Mouse (Mus musculus) bone marrow macrophage, adult 2 months (primary cell): Measurements from ENCODE around the gene Dnajc27. TPM values are rescaled to one million over a fixed set of nuclear protein-coding genes. Genes with fewer than 3 reads are reported as not detected.

Experiments used
- H3K27ac ChIP-seq: 2 replicates; pipeline ENCODE4 v1.5.1; 2012; ENCODE audit warnings: low read depth, low read length; ENCODE audit not compliant: insufficient read depth
- H3K4me1 ChIP-seq: 2 replicates; pipeline ENCODE4 v1.6.1; 2012; ENCODE audit warnings: low read length; ENCODE audit not compliant: control insufficient read depth, insufficient read depth
- H3K4me3 ChIP-seq: 2 replicates; pipeline ENCODE4 v1.5.1; 2012; ENCODE audit warnings: mild to moderate bottlenecking, low read length, moderate library complexity; ENCODE audit not compliant: insufficient read depth
- CTCF ChIP-seq: IDR thresholded peaks from 2 replicates; pipeline ENCODE4 v1.5.1; 2012; ENCODE audit warnings: low read depth, mild to moderate bottlenecking, low read length, moderate library complexity
- POLR2A ChIP-seq: IDR thresholded peaks from 2 replicates; pipeline ENCODE4 v1.6.1; 2012; ENCODE audit warnings: mild to moderate bottlenecking, low read depth, low read length, borderline replicate concordance
- polyA plus RNA-seq: library from polyadenylated mRNA; stranded (reverse); fragments of >200 nt; gene quantifications from 2 replicates; pipeline ENCODE4 v1.2.4, GENCODE M21; 2012; ENCODE audit not compliant: missing spikeins, insufficient read depth, insufficient read length

Gene Dnajc27
- polyA plus RNA-seq, 1 experiment, result 3.2 TPM

DNA sequence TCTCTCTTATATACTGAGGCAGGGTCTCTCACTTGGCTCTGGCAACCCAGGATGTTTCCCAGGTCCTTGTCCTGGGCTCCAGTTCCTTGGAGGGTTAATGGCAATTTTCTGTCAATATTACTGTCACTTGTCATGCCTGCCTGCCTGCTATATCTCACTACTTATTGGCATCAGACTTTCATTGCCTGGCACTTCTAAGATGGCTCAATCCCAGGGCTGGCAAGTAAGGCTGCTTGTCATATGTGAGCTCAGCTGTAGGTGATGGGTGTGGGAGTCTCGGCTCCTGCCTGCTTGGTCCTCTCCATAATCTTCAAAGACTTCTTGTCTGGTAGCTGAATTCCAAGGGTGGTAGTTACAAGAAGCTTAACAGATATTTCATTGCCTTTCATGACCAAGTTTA lies 4.3 kb upstream of the Dnajc27 start:
- Histone ChIP-seq H3K4me1 (peaks cover 3% of the 10 kb centered on the region; the same call in 1 of the 2 replicates), H3K27ac (no peak overlapping the region), H3K4me3 (no peak overlapping the region)
- no peak for TF ChIP-seq CTCF
- TF ChIP-seq POLR2A, result no peak

DNA sequence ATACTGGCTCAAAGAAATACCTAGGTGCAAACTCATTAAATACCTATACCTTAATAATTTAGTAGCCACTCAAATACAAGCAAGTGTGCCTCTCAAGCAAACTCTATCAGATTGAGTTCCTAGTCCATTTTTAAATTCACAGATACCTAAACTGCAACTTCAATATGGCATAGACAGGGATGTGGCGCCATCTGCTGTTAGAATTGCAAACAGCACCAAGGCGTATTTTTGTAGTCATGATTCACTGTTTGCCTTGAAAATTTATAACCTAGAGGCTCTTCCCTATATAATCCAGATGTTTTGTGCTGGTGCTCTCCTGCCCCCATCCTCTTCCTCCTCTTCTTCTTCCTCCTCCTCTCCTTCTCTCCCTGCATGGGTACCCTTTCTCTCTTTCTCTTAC lies 2.1 kb upstream of the Dnajc27 start:
- Histone ChIP-seq H3K4me1 (peaks cover 9% of the 10 kb centered on the region; the same call in 1 of the 2 replicates), H3K27ac (no peak overlapping the region), H3K4me3 (no peak overlapping the region)
- TF ChIP-seq CTCF (no peak), POLR2A (no peak)

DNA sequence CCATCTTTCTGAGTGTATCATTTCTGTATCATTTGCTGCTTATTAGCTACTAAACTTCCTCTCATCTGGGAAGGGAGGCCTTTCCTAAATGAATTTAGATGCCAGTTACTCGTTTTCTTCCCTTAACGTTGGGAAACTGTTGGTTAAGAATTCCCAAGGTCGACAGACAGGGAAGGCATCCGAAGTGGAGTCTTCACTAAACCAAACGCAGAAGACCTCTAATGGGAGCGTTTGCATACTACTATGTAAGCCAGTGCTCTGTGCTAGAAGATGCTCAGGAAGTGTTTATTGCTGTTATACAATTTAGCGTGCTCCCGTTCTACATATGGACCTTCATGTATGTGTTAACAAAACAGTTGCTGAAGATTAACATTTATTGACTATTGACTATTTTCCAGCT lies 1.1 kb downstream of the Dnajc27 start:
- TF ChIP-seq CTCF, result no peak
- no peak for TF ChIP-seq POLR2A
- Histone ChIP-seq H3K27ac (no peak overlapping the region), H3K4me3 (no peak overlapping the region), H3K4me1 (peaks cover 9% of the 10 kb centered on the region; the same call in 1 of the 2 replicates)

DNA sequence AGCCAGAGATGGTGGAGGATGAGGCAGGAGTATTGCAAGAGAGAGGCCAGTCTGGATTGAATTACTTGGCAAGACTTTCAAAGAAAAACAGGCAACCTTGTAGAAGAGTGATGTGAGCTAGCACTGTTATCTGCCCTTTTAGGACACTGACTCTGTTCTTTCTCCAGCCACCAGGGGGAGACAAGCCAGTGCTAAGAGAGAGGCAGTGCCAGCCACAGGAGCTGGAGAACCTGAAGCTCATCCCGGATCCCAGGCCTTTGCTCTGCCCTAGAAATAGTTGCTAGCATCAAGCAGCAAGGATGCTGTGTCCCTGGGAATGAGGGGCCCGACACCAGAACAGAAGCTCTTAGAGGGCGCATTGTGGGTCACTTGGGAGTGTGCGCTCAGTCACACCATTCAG lies 25.0 kb downstream of the Dnajc27 start:
- H3K27ac ChIP-seq, result no peak overlapping the region

GRCm38 (mm10) chr12:4116132-4116531 lies 33.7 kb downstream of the Dnajc27 start:
- H3K4me3 ChIP-seq, result no peak overlapping the region

More for the DNA sequence above, 25.0 kb downstream of the Dnajc27 start:
- Histone ChIP-seq H3K4me3 (no peak overlapping the region), H3K4me1 (no peaks in the 10 kb centered on the region)
- TF ChIP-seq POLR2A (no peak), CTCF (peak; percentile 39)

DNA sequence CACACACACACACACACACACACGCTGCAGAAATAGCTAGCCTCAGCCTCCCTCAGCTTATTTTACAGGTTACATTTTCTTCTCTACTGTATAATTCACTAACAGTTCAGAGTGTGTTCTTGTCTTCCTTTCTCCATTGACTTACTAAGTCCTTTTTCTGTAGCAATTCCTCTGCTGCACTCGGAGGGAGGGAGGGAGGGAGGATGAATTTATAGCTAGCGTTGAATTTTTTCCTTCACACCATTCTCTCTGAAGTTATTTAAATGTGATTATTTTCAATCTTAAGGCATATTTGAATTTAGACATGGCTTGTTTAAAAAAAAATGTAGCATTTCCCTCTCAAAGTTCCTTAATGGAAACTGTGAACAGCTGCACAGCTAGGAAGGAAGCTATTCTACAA lies 34.8 kb downstream of the Dnajc27 start:
- no peaks in the 10 kb centered on the region for H3K4me1 ChIP-seq
- H3K4me3 ChIP-seq, result no peak overlapping the region
- no peak for TF ChIP-seq CTCF
- TF ChIP-seq POLR2A, result no peak
- H3K27ac ChIP-seq, result no peak overlapping the region

More at GRCm38 (mm10) chr12:4116132-4116531, 33.7 kb downstream of the Dnajc27 start:
- TF ChIP-seq CTCF (no peak), POLR2A (no peak)
- Histone ChIP-seq H3K4me1 (no peaks in the 10 kb centered on the region), H3K27ac (no peak overlapping the region)

DNA sequence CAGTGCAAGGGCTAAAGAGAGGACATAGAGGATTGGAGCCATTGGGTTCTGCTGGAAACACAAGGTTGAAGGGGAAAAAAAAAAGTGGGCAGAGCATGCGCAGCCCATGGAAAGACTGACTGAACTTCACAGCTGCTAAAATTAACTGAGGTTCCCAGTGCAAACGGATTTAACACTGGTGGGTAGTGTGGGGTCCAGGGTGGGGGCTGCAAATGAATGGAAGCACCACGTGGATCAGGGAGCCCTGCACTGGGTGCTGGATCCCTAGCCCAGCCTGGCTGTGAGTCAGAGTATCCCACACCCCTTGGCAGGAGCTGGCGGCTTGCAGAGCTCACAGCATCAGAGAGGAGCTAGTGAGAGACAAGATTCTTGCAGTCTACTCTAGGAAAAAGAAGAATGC lies 35.2 kb downstream of the Dnajc27 start:
- Histone ChIP-seq H3K4me3 (no peak overlapping the region), H3K4me1 (no peaks in the 10 kb centered on the region), H3K27ac (no peak overlapping the region)
- no peak for TF ChIP-seq POLR2A
- TF ChIP-seq CTCF, result no peak

GRCm38 (mm10) chr12:4127346-4127745 lies 45.0 kb downstream of the Dnajc27 start:
- H3K4me1 ChIP-seq, result no peaks in the 10 kb centered on the region
- no peak overlapping the region for H3K4me3 ChIP-seq
- H3K27ac ChIP-seq, result no peak overlapping the region
- TF ChIP-seq CTCF (no peak), POLR2A (no peak)

GRCm38 (mm10) chr12:4132941-4133846 lies 50.8 kb downstream of the Dnajc27 start, which contains the start of gene Adcy3:
Adcy3 (plus strand) TSS chr12:4133103.
- TF ChIP-seq POLR2A (no peak), CTCF (no peak)
- peak within 1 kb of the TSS; percentile 69 for H3K4me3 ChIP-seq
- H3K4me1 ChIP-seq, result peaks cover 7% of the 10 kb centered on the region
- no peak within 1 kb of the TSS for H3K27ac ChIP-seq

DNA sequence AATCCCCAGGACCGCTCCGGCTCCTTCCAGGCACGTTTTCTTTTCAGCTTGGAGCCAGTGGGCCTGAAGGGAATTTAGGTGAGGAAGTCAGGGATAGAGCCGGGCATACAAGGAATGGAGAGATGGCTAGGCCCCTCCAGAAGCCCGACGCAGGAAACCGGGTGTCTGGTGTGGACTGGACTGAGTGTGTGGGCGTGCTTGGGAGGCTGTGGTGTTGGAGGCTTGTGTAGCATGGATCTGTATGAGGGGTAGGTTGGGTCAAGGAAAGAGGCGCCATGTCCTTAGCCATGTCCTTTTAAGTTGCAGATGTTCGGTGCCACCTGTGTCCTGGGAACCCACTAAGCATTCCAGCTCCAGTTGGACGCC lies 51.4 kb downstream of the Dnajc27 start:
- no peak overlapping the region for H3K27ac ChIP-seq
- H3K4me1 ChIP-seq, result peaks cover 7% of the 10 kb centered on the region
- TF ChIP-seq POLR2A (no peak), CTCF (no peak)
- peak overlapping the region; percentile 69 for H3K4me3 ChIP-seq

DNA sequence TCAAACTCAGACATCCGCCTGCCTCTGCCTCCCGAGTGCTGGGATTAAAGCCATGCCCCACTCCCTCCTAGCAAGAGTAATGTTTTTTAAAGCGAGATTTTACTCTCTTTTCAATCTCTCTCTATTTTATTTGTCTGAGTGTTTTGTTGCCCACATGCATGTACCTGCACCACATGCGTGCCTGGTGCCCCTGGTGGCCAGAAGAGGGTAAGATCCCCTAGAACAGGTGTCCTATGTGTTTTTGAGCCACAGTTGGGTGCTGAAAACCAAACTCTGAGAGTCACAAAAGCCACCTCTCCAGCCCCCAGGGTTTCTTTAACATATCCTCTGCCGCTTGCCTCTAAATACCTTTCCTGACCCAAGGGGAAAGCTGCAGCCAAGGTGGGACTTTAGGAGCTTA lies 60.8 kb downstream of the Dnajc27 start:
- TF ChIP-seq POLR2A (no peak), CTCF (no peak)
- Histone ChIP-seq H3K4me1 (peaks cover 6% of the 10 kb centered on the region), H3K4me3 (no peak overlapping the region)

More for the DNA sequence above, 60.8 kb downstream of the Dnajc27 start:
- H3K27ac ChIP-seq, result no peak overlapping the region
